In genomic region chr8:127066501-127066900, GRCm38 (mm10) we compare ENCODE assay signal across 17 mouse cellular contexts. TPM values are rescaled to one million over a fixed set of nuclear protein-coding genes. Genes with fewer than 3 reads are reported as not detected.
DNase-seq lines count a peak whose midpoint lies in the region; ATAC-seq and TF ChIP-seq lines count a peak whose summit lies in the region.
"Had no signal": no experiment of that assay in that cellular context is flagged by ENCODE, and none has a peak within 500 bp of the region (broad histone marks: within the 10 kb centered on the region; RNA-seq: fewer than 3 reads in every experiment).

No protein-coding gene starts in this region.

- TF ChIP-seq POLR2A in liver, adult 2 months (IDR thresholded peaks at IDR 0.05; ENCODE audit: extremely low read depth, insufficient read depth, low read length), result no peak

- DNase-seq in liver, adult 2 months (ENCODE audit: extremely low read depth, low read depth, low spot score), result peak; percentile 97
- no peak for DNase-seq in liver
- no peak for DNase-seq in embryonic facial prominence, embryonic 10.5 days (ENCODE audit: low spot score)
- no peak for DNase-seq in gastrocnemius, postnatal 14 days
- DNase-seq in urinary bladder, adult 18-20 months (ENCODE audit: low spot score in 2 of 2), result no peak
- DNase-seq: cerebellum, adult 11 months; cerebellum, postnatal 36 days; heart, postnatal 14 days; lung, postnatal 14 days had no signal

- no peak overlapping the region for H3K27ac ChIP-seq in forebrain, embryonic 13.5 days
- H3K27ac ChIP-seq in forebrain, embryonic 15.5 days (replicated peaks), result no peak overlapping the region
- H3K27ac ChIP-seq in liver, adult 2 months (replicated peaks; ENCODE audit: insufficient read depth, low read depth, low read length), result peak overlapping the region; percentile 100
- no peak overlapping the region for H3K27ac ChIP-seq in embryonic facial prominence, embryonic 10.5 days (replicated peaks)
- peak overlapping the region; percentile 61 for H3K27ac ChIP-seq in liver, embryonic 16.5 days (ENCODE audit: low read length)
- H3K27ac ChIP-seq: heart, embryonic 10.5 days; liver, embryonic 14.5 days had no signal

- no peak overlapping the region for H3K9ac ChIP-seq in forebrain, embryonic 13.5 days
- H3K9ac ChIP-seq in forebrain, embryonic 15.5 days (replicated peaks), result no peak overlapping the region
- peak overlapping the region; percentile 44; the same call in 1 of the 2 replicates for H3K9ac ChIP-seq in liver, adult 2 months (ENCODE audit: low read depth, low read length)
- H3K9ac ChIP-seq in liver, embryonic 16.5 days (ENCODE audit: low read depth, low read length), result no peak overlapping the region
- H3K9ac ChIP-seq: liver, embryonic 14.5 days had no signal

- H3K4me1 ChIP-seq in forebrain, embryonic 13.5 days, result peaks cover 63% of the 10 kb centered on the region
- peaks cover 42% of the 10 kb centered on the region for H3K4me1 ChIP-seq in forebrain, embryonic 15.5 days
- H3K4me1 ChIP-seq in liver, adult 2 months (ENCODE audit: control insufficient read depth, insufficient read depth, low read length), result peaks cover 32% of the 10 kb centered on the region
- peaks cover 62% of the 10 kb centered on the region for H3K4me1 ChIP-seq in embryonic facial prominence, embryonic 10.5 days
- peaks cover 7% of the 10 kb centered on the region for H3K4me1 ChIP-seq in liver, embryonic 16.5 days (ENCODE audit: control insufficient read depth, low read depth, low read length)

- H3K36me3 ChIP-seq in forebrain, embryonic 13.5 days (ENCODE audit: poor library complexity, severe bottlenecking), result no peaks in the 10 kb centered on the region
- H3K36me3 ChIP-seq in forebrain, embryonic 15.5 days, result no peaks in the 10 kb centered on the region
- no peaks in the 10 kb centered on the region for H3K36me3 ChIP-seq in liver, adult 2 months (ENCODE audit: control insufficient read depth, insufficient read depth, low read length)
- H3K36me3 ChIP-seq in embryonic facial prominence, embryonic 10.5 days (replicated peaks), result no peaks in the 10 kb centered on the region
- no peaks in the 10 kb centered on the region for H3K36me3 ChIP-seq in liver, embryonic 16.5 days (ENCODE audit: control insufficient read depth, insufficient read depth)
- H3K36me3 ChIP-seq: heart, embryonic 10.5 days had no signal

- peaks cover 33% of the 10 kb centered on the region for H3K79me2 ChIP-seq in liver, adult 2 months (ENCODE audit: control insufficient read depth, insufficient read depth, low read length)

- H3K4me3 ChIP-seq in forebrain, embryonic 13.5 days, result no peak overlapping the region
- H3K4me3 ChIP-seq in forebrain, embryonic 15.5 days, result no peak overlapping the region
- H3K4me3 ChIP-seq in liver, adult 2 months (ENCODE audit: insufficient read depth, low read depth, low read length), result no peak overlapping the region
- H3K4me3 ChIP-seq in embryonic facial prominence, embryonic 10.5 days, result peak overlapping the region; percentile 97; the same call in 1 of the 2 replicates
- no peak overlapping the region for H3K4me3 ChIP-seq in liver, embryonic 16.5 days (ENCODE audit: low read depth, low read length)
- H3K4me3 ChIP-seq: megakaryocyte, embryonic 14.5 days had no signal

- no peaks in the 10 kb centered on the region for H3K9me3 ChIP-seq in forebrain, embryonic 13.5 days (replicated peaks)
- no peaks in the 10 kb centered on the region for H3K9me3 ChIP-seq in forebrain, embryonic 15.5 days
- H3K9me3 ChIP-seq in embryonic facial prominence, embryonic 10.5 days, result no peaks in the 10 kb centered on the region
- no peaks in the 10 kb centered on the region for H3K9me3 ChIP-seq in liver, embryonic 16.5 days (replicated peaks; ENCODE audit: control insufficient read depth, low read length)
- H3K9me3 ChIP-seq: heart, embryonic 10.5 days; megakaryocyte, embryonic 14.5 days had no signal

- intact Hi-C loops in gastrocnemius, postnatal 14 days (cut with DNase I; ENCODE audit: low total_unique reads), result loop anchor here (5.0 kb wide), 1 partner anchor 66 kb away; no protein-coding TSS in a partner anchor

- 0 out of 2 replicates have a peak overlapping the region, but pooled peaks have one; percentile 69 for H3K4me2 ChIP-seq in forebrain, embryonic 13.5 days
- H3K4me2 ChIP-seq in forebrain, embryonic 15.5 days (replicated peaks), result no peak overlapping the region
- H3K4me2 ChIP-seq in liver, embryonic 16.5 days (ENCODE audit: low read depth, low read length), result no peak overlapping the region

- no peak for TF ChIP-seq CTCF in liver, adult 2 months (IDR thresholded peaks at IDR 0.05; ENCODE audit: low read depth, low read length)

- no peak for ATAC-seq in forebrain, embryonic 13.5 days
- ATAC-seq in forebrain, embryonic 15.5 days (replicated peaks), result no peak
- ATAC-seq in liver, embryonic 16.5 days (ENCODE audit: low read depth), result no peak
- ATAC-seq: activated CD4-positive, CD25-positive, alpha-beta regulatory T cell, adult 4 months; Patski had no signal

- no peaks in the 10 kb centered on the region for H3K27me3 ChIP-seq in forebrain, embryonic 13.5 days
- no peaks in the 10 kb centered on the region for H3K27me3 ChIP-seq in forebrain, embryonic 15.5 days
- H3K27me3 ChIP-seq in liver, adult 2 months (ENCODE audit: control insufficient read depth, insufficient read depth, low read length), result no peaks in the 10 kb centered on the region
- no peaks in the 10 kb centered on the region for H3K27me3 ChIP-seq in embryonic facial prominence, embryonic 10.5 days (replicated peaks; ENCODE audit: low read depth, poor library complexity, severe bottlenecking)
- peaks cover 39% of the 10 kb centered on the region for H3K27me3 ChIP-seq in liver, embryonic 16.5 days (ENCODE audit: control insufficient read depth, insufficient read depth, low read depth, low read length)
- H3K27me3 ChIP-seq: Patski had no signal

RNA-seq across cellular contexts. Expression of gene Pard3, which starts 2.8 kb away (rescaled TPM):
- 23.7 and 24.7 TPM in 2 replicates for polyA plus RNA-seq in forebrain, embryonic 13.5 days (2015; fragmentation: Nextera tagmentation; extraction: Ambion mirVana)
- polyA plus RNA-seq in forebrain, embryonic 15.5 days (2015; fragmentation: Nextera tagmentation; extraction: Ambion mirVana), result 18.0 and 18.6 TPM in 2 replicates
- total RNA-seq in liver, adult 2 months (2014; rRNA removed), result 47.4 and 54.9 TPM in 2 replicates
- polyA plus RNA-seq in liver, adult 2 months (2012; rRNA removed), result 61.4 and 62.4 TPM in 2 replicates
- polyA plus RNA-seq in embryonic facial prominence, embryonic 10.5 days (2016; fragmentation: Nextera tagmentation; extraction: Ambion mirVana), result 30.8 and 33.4 TPM in 2 replicates
- 6.3 and 7.0 TPM in 2 replicates for polyA plus RNA-seq in liver, embryonic 16.5 days (2015; fragmentation: Nextera tagmentation; extraction: Ambion mirVana)
- 10 to 100 TPM; 23.9 to 25.7 TPM for total RNA-seq in gastrocnemius, postnatal 14 days (2021)

Comparison
In these comparisons a context has a peak if more than half of its experiments do, and no peak if none do; other contexts are left out.
1. H3K27ac ChIP-seq: peak in liver, adult 2 months (single experiment) and liver, embryonic 16.5 days (single experiment); none in forebrain, embryonic 13.5 days (single experiment), forebrain, embryonic 15.5 days (single experiment) and embryonic facial prominence, embryonic 10.5 days (single experiment).